ENCODE assay signal across 8 mouse cellular contexts in genomic region chr19:5798700-5799479, GRCm38 (mm10). TPM values are rescaled to one million over a fixed set of nuclear protein-coding genes. Genes with fewer than 3 reads are reported as not detected.
DNase-seq lines count a peak whose midpoint lies in the region; ATAC-seq lines count a peak whose summit lies in the region.

No protein-coding gene starts in this region.

- no peaks in the 10 kb centered on the region for H3K27me3 ChIP-seq in heart, embryonic 13.5 days (replicated peaks)
- no peaks in the 10 kb centered on the region for H3K27me3 ChIP-seq in forebrain, embryonic 12.5 days
- no peaks in the 10 kb centered on the region for H3K27me3 ChIP-seq in limb, embryonic 15.5 days
- no peaks in the 10 kb centered on the region for H3K27me3 ChIP-seq in neural tube, embryonic 13.5 days

- 0% methylated on average over 7 of the region's 7 CpGs for WGBS in heart, embryonic 13.5 days
- 3% methylated on average over 7 of the region's 7 CpGs for WGBS in forebrain, embryonic 12.5 days
- under 1% methylated on average over 7 of the region's 7 CpGs for WGBS in limb, embryonic 15.5 days
- 2% methylated on average over 7 of the region's 7 CpGs for WGBS in neural tube, embryonic 13.5 days

- H3K27ac ChIP-seq in heart, embryonic 13.5 days (replicated peaks) = peak overlapping the region; percentile 83
- H3K27ac ChIP-seq in forebrain, embryonic 12.5 days = peak overlapping the region; percentile 50; the same call in 1 of the 2 replicates
- peak overlapping the region; percentile 74 for H3K27ac ChIP-seq in limb, embryonic 15.5 days
- peak overlapping the region; percentile 68 for H3K27ac ChIP-seq in neural tube, embryonic 13.5 days (replicated peaks)

- peak overlapping the region; percentile 84 for H3K4me2 ChIP-seq in heart, embryonic 13.5 days
- peak overlapping the region; percentile 95 for H3K4me2 ChIP-seq in forebrain, embryonic 12.5 days
- H3K4me2 ChIP-seq in limb, embryonic 15.5 days = peak overlapping the region; percentile 74
- peak overlapping the region; percentile 100 for H3K4me2 ChIP-seq in neural tube, embryonic 13.5 days

- DNase-seq in heart, postnatal 36 days = no peak
- peak; percentile 89 for DNase-seq in MEL-GATA-1-ER (ENCODE audit: extremely low read depth, low read depth)
- DNase-seq in spleen, postnatal 14 days (ENCODE audit: low spot score in 2 of 2) = no peak
- DNase-seq in adrenal gland, adult 8-10 months = no peak

- intact Hi-C loops in heart, postnatal 36 days (cut with DNase I) = no loop called here

- H3K4me1 ChIP-seq in heart, embryonic 13.5 days = peaks cover 43% of the 10 kb centered on the region
- H3K4me1 ChIP-seq in forebrain, embryonic 12.5 days = peaks cover 47% of the 10 kb centered on the region
- H3K4me1 ChIP-seq in limb, embryonic 15.5 days = peaks cover 30% of the 10 kb centered on the region
- H3K4me1 ChIP-seq in neural tube, embryonic 13.5 days (replicated peaks) = peaks cover 48% of the 10 kb centered on the region

- peak overlapping the region; percentile 95 for H3K4me3 ChIP-seq in heart, embryonic 13.5 days
- H3K4me3 ChIP-seq in forebrain, embryonic 12.5 days (replicated peaks) = peak overlapping the region; percentile 99
- peak overlapping the region; percentile 72 for H3K4me3 ChIP-seq in limb, embryonic 15.5 days
- H3K4me3 ChIP-seq in neural tube, embryonic 13.5 days = peak overlapping the region; percentile 82

- no peak for ATAC-seq in heart, embryonic 13.5 days (ENCODE audit: extremely low read depth, insufficient number of reproducible peaks, low FRiP score, low TSS enrichment)
- no peak for ATAC-seq in forebrain, embryonic 12.5 days (ENCODE audit: low FRiP score)
- no peak for ATAC-seq in limb, embryonic 15.5 days (ENCODE audit: insufficient number of reproducible peaks, low FRiP score, low TSS enrichment, low read depth)
- ATAC-seq in neural tube, embryonic 13.5 days (ENCODE audit: low read depth) = no peak

- peaks cover 56% of the 10 kb centered on the region for H3K36me3 ChIP-seq in heart, embryonic 13.5 days
- peaks cover 42% of the 10 kb centered on the region for H3K36me3 ChIP-seq in forebrain, embryonic 12.5 days (replicated peaks)
- peaks cover 36% of the 10 kb centered on the region for H3K36me3 ChIP-seq in limb, embryonic 15.5 days
- H3K36me3 ChIP-seq in neural tube, embryonic 13.5 days = peaks cover 41% of the 10 kb centered on the region

- H3K9ac ChIP-seq in heart, embryonic 13.5 days = peak overlapping the region; percentile 100
- H3K9ac ChIP-seq in forebrain, embryonic 12.5 days = peak overlapping the region; percentile 99
- peak overlapping the region; percentile 54 for H3K9ac ChIP-seq in limb, embryonic 15.5 days
- H3K9ac ChIP-seq in neural tube, embryonic 13.5 days = peak overlapping the region; percentile 99

- no peaks in the 10 kb centered on the region for H3K9me3 ChIP-seq in heart, embryonic 13.5 days
- H3K9me3 ChIP-seq in forebrain, embryonic 12.5 days = no peaks in the 10 kb centered on the region
- H3K9me3 ChIP-seq in limb, embryonic 15.5 days = no peaks in the 10 kb centered on the region
- H3K9me3 ChIP-seq in neural tube, embryonic 13.5 days = no peaks in the 10 kb centered on the region

RNA-seq across cellular contexts. Expression of gene Scyl1, which starts 27.7 kb away (rescaled TPM):
- polyA plus RNA-seq in heart, embryonic 13.5 days (2015; fragmentation: Nextera tagmentation; extraction: Ambion mirVana) = 55.8 and 59.6 TPM in 2 replicates
- total RNA-seq in heart, postnatal 36 days (2021) = 10 to 100 TPM; 69.0 to 72.9 TPM
- 63.4 and 65.3 TPM in 2 replicates for polyA plus RNA-seq in forebrain, embryonic 12.5 days (2016; fragmentation: Nextera tagmentation; extraction: Ambion mirVana)
- polyA plus RNA-seq in limb, embryonic 15.5 days (2015; fragmentation: Nextera tagmentation; extraction: Ambion mirVana) = 81.6 and 85.1 TPM in 2 replicates
- 66.7 and 69.8 TPM in 2 replicates for polyA plus RNA-seq in neural tube, embryonic 13.5 days (2015; fragmentation: Nextera tagmentation; extraction: Ambion mirVana)
- total RNA-seq in adrenal gland, adult 8-10 months (2022) = 100 to 1,000 TPM; 112 to 147 (median 124) TPM

RNA-seq across cellular contexts. Expression of gene Ltbp3, which starts 58.2 kb away (rescaled TPM):
- polyA plus RNA-seq in heart, embryonic 13.5 days (2015; fragmentation: Nextera tagmentation; extraction: Ambion mirVana) = 22.5 and 24.7 TPM in 2 replicates
- total RNA-seq in heart, postnatal 36 days (2021) = 10 to 100 TPM; 36.5 to 42.2 TPM
- 10.0 and 12.0 TPM in 2 replicates for polyA plus RNA-seq in forebrain, embryonic 12.5 days (2016; fragmentation: Nextera tagmentation; extraction: Ambion mirVana)
- polyA plus RNA-seq in limb, embryonic 15.5 days (2015; fragmentation: Nextera tagmentation; extraction: Ambion mirVana) = 59.4 and 64.3 TPM in 2 replicates
- 16.0 and 17.0 TPM in 2 replicates for polyA plus RNA-seq in neural tube, embryonic 13.5 days (2015; fragmentation: Nextera tagmentation; extraction: Ambion mirVana)
- total RNA-seq in adrenal gland, adult 8-10 months (2022) = 100 to 1,000 TPM; 254 to 451 (median 353) TPM
